Mouse (Mus musculus) liver, adult 2 months (tissue): ENCODE data around the gene Rpl19. TPM values are rescaled to one million over a fixed set of nuclear protein-coding genes. Genes with fewer than 3 reads are reported as not detected.
A peak's percentile ranks its signal among the peaks of the same experiment; 100 is the strongest.

Experiments used
- DNase-seq: peaks from one replicate; pipeline ENCODE4 v3.0.0-alpha.2; 2011; ENCODE audit warnings: low read depth, low spot score; ENCODE audit errors: extremely low read depth
- H3K27ac ChIP-seq: fragments of 200-500 bp; replicated peaks from 2 replicates; pipeline ENCODE4 v1.5.1; 2012; ENCODE audit warnings: low read depth, mild to moderate bottlenecking, control low read depth, inconsistent platforms, low read length; ENCODE audit not compliant: insufficient read depth
- H3K27me3 ChIP-seq: fragments of 200-500 bp; 2 replicates; pipeline ENCODE4 v1.6.1; 2012; ENCODE audit warnings: mild to moderate bottlenecking, moderate library complexity, low read length, inconsistent platforms; ENCODE audit not compliant: control insufficient read depth, insufficient read depth
- H3K36me3 ChIP-seq: fragments of 200-500 bp; 2 replicates; pipeline ENCODE4 v1.6.1; 2012; ENCODE audit warnings: low read length, inconsistent platforms; ENCODE audit not compliant: control insufficient read depth, insufficient read depth
- H3K4me1 ChIP-seq: fragments of 200-500 bp; 2 replicates; pipeline ENCODE4 v1.6.1; 2011; ENCODE audit warnings: low read length; ENCODE audit not compliant: control insufficient read depth, insufficient read depth
- H3K4me3 ChIP-seq: fragments of 200-500 bp; 2 replicates; pipeline ENCODE4 v1.5.1; 2011; ENCODE audit warnings: low read depth, mild to moderate bottlenecking, control low read depth, low read length, moderate library complexity; ENCODE audit not compliant: insufficient read depth
- H3K79me2 ChIP-seq: fragments of 200-500 bp; 2 replicates; pipeline ENCODE4 v1.6.1; 2012; ENCODE audit warnings: inconsistent platforms, mild to moderate bottlenecking, low read length, moderate library complexity; ENCODE audit not compliant: control insufficient read depth, insufficient read depth
- H3K9ac ChIP-seq: fragments of 200-500 bp; 2 replicates; pipeline ENCODE4 v1.6.1; 2012; ENCODE audit warnings: low read depth, mild to moderate bottlenecking, control low read depth, inconsistent platforms, low read length
- CTCF ChIP-seq: fragments of 200-500 bp; IDR thresholded peaks from 2 replicates; pipeline ENCODE4 v1.5.1; 2011; ENCODE audit warnings: low read depth, low read length, control low read depth
- POLR2A ChIP-seq: fragments of 200-500 bp; IDR thresholded peaks from 2 replicates; pipeline ENCODE4 v1.6.1; 2011; ENCODE audit warnings: low read length, control low read depth; ENCODE audit not compliant: insufficient read depth; ENCODE audit errors: extremely low read depth
- WGBS: fragments of 180-500 bp; shearing (Covaris S2); methylation state at CpG from one replicate; pipeline ENCODE4 v1.1.7; 2018; 5-methylcytosine and 5-hydroxymethylcytosine counted together
- polyA plus RNA-seq: library from polyadenylated mRNA; depleted of rRNA; stranded (reverse); fragments of >200 nt; gene quantifications from 2 replicates; pipeline ENCODE4 v1.2.3, GENCODE M21; 2012
- total RNA-seq: library from RNA; depleted of rRNA; stranded (reverse); fragments of >200 nt; gene quantifications from 2 replicates; pipeline ENCODE4 v1.2.3, GENCODE M21; 2014

Rpl19 gene
- total and polyA plus RNA-seq, 2 experiments, result 224 to 614 TPM

GRCm38 (mm10) chr11:98018858-98019641, 7.5 kb upstream of the Rpl19 start:
- Histone ChIP-seq H3K9ac (no peak overlapping the region), H3K79me2 (no peaks in the 10 kb centered on the region), H3K36me3 (no peaks in the 10 kb centered on the region), H3K27ac (no peak overlapping the region), H3K27me3 (peaks cover 4% of the 10 kb centered on the region; the same call in 1 of the 2 replicates), H3K4me1 (peaks cover 9% of the 10 kb centered on the region), H3K4me3 (no peak overlapping the region)
- no peak for DNase-seq
- whole genome bisulfite sequencing, result 65% methylated on average over 10 of the region's 10 CpGs
- TF ChIP-seq POLR2A, result no peak
- peak; percentile 13; the same call in 1 of the 2 replicates for TF ChIP-seq CTCF

- 76% methylated on average over 8 of the region's 8 CpGs for WGBS
- Histone ChIP-seq H3K27me3 (peaks cover 4% of the 10 kb centered on the region; the same call in 1 of the 2 replicates), H3K4me3 (no peak overlapping the region), H3K9ac (no peak overlapping the region), H3K79me2 (no peaks in the 10 kb centered on the region), H3K27ac (no peak overlapping the region), H3K36me3 (no peaks in the 10 kb centered on the region), H3K4me1 (peaks cover 9% of the 10 kb centered on the region)
- TF ChIP-seq CTCF, result no peak
- TF ChIP-seq POLR2A, result no peak
- no peak for DNase-seq
These were observed 6.5 kb upstream of the Rpl19 start for GRCm38 (mm10) chr11:98019883-98020610.

- Histone ChIP-seq H3K9ac (no peak overlapping the region), H3K4me1 (peaks cover 9% of the 10 kb centered on the region), H3K4me3 (no peak overlapping the region), H3K27ac (no peak overlapping the region), H3K27me3 (peaks cover 4% of the 10 kb centered on the region; the same call in 1 of the 2 replicates), H3K36me3 (no peaks in the 10 kb centered on the region), H3K79me2 (no peaks in the 10 kb centered on the region)
- TF ChIP-seq CTCF, result no peak
- TF ChIP-seq POLR2A, result no peak
- 92% methylated on average over 1 of the region's 1 CpGs for WGBS
- no peak for DNase-seq
These were observed 5.8 kb upstream of the Rpl19 start for GRCm38 (mm10) chr11:98020710-98021109.

- Histone ChIP-seq H3K27ac (no peak overlapping the region), H3K9ac (no peak overlapping the region), H3K27me3 (peaks cover 4% of the 10 kb centered on the region; the same call in 1 of the 2 replicates), H3K79me2 (no peaks in the 10 kb centered on the region), H3K4me3 (no peak overlapping the region), H3K36me3 (no peaks in the 10 kb centered on the region), H3K4me1 (peaks cover 6% of the 10 kb centered on the region)
- TF ChIP-seq CTCF, result no peak
- TF ChIP-seq POLR2A, result no peak
- 67% methylated on average over 2 of the region's 2 CpGs for WGBS
- DNase-seq, result no peak
These were observed 5.4 kb upstream of the Rpl19 start for GRCm38 (mm10) chr11:98021118-98021517.

- Histone ChIP-seq H3K4me1 (peaks cover 6% of the 10 kb centered on the region; the same call in 1 of the 2 replicates), H3K79me2 (no peaks in the 10 kb centered on the region), H3K4me3 (peak overlapping the region; percentile 69), H3K36me3 (no peaks in the 10 kb centered on the region), H3K9ac (peak overlapping the region; percentile 84), H3K27me3 (peaks cover 4% of the 10 kb centered on the region; the same call in 1 of the 2 replicates), H3K27ac (no peak overlapping the region)
- TF ChIP-seq POLR2A (no peak), CTCF (no peak)
- no peak for DNase-seq
- WGBS, result 11% methylated on average over 34 of the region's 34 CpGs
These were observed 4.8 kb upstream of the Rpl19 start for GRCm38 (mm10) chr11:98021565-98022252.
